Mouse (Mus musculus) layer of hippocampus, adult 18-20 months (tissue): Measurements from ENCODE around the gene Abi3. TPM values are rescaled to one million over a fixed set of nuclear protein-coding genes. Genes with fewer than 3 reads are reported as not detected.
"Not testable (repeated sequence)": the region's sequence is repeated elsewhere in the genome, so short reads cannot be mapped to it uniquely, and the experiment has no call there.

Source experiments
- DNase-seq, 2 experiments: peaks; one replicate each; pipeline ENCODE4 v3.0.0; 2022; ENCODE audit warnings: low spot score in 2 of 2
- long read RNA-seq: library from polyadenylated mRNA; stranded (forward); transcript quantifications from one replicate; pipeline ENCODE4 v2.0.0, GENCODE M21; 2021
- total RNA-seq, 2 experiments: library from RNA; stranded (reverse); gene quantifications; 2 replicates each; pipeline ENCODE4 v1.2.3; 2021

Abi3 gene
- 1 to 10 TPM; 6.1 to 6.6 TPM for total RNA-seq
- long read RNA-seq, full-length matches to known transcripts: 5 of 7 reads
- long read RNA-seq, partial matches to known transcripts: 0 of 7 reads
- long read RNA-seq, other reads (novel, unspliced or antisense): 2 of 7 reads

DNA sequence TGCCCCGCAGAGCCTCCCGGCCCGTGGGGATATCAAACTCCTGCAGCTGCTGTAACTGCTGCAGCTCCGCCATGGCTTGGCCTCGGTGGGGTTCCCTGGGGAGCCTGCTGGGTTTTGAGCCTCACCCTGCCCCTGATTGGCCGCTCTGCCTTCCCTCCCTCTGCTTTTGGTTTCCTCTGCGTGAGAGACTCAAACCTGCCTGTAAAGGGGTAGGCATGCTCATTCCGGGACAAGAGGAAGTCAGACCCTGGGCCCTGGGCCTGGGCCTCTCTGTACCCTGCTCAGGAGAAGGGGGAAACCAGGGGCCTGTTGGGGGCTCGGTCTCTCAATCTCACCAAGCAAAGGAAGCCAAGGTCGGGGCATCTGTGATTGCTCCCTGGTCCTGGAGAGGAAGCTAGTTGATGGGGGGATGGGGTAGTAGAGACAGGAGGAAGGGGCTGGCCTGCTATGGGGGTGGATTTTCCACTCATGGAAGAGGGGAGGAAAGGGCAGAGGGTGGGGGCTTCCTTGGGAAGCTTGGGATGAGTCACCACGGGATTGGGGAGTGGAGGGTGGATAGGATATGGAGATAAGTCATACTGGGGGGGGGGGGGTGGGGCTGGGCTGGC lies at the start of gene Abi3:
TSS of gene Abi3 (minus strand) at position 403 of the 608 bp plus-strand sequence.
- DNase-seq: no peak

DNA sequence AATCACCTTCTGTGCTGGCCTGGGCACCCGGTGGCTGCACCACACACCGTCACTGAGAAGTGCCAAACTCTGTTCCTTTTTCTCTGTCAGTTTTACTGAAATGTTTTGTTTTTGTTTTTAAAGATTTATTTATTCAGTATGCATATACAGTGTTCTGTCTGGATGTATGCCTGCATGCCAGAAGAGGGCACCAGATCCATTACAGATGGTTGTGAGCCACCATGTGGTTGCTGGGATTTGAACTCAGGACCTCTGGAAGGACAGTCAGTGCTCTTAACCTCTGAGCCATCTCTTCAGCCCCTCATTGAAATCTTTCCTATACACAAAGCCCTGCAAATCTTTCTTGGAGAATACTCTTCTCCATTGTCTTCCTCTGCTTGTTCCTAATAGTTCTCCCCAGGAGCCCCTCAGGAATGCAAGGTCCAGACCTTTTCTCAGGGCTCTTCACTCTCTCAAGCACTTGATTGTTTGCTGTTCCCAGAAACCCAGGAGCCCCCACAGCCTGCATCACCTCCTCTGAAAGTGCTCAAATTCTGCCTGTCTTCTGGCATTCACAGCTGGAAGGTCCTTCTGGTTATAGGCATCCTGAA lies 48.3 kb upstream of the Abi3 start:
- DNase-seq: no peak

DNA sequence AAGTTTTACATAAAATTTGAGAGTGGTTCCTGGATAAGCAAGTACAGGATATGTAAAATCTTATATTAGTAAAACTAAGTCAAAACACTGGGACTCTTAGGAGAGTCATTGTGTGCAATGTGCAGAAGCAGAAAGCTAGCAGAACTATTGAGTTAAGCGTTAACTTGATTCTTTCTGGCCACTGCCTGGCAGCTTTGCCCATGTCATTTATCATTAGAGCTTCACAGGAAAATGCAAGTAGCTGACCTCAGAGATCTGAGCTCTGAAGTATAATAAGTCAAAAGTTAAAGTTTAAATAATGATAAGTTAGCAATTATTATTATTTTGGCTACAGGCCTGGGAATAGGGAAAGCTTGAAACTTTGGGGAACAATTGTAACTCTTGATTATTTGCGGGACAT lies 37.6 kb upstream of the Abi3 start:
- not testable (repeated sequence) for DNase-seq

DNA sequence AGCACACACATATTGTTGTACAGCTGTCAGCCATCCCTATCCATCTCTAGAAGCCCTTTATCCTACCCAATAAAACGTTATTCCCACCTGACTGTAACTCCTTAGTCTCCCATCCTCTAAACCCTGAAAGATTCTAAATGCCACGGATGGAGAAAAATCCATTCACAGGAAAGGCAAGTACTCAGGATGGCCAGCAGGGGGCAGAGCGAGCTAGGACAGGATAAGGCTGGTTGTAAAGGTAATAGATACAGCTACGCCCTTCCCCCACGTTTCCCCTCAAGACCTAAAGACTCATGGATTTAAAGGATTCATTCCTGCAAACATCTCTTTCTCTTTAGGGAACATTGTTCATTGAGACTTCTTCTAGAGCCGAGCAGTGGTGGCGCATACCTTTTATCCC lies 34.0 kb upstream of the Abi3 start:
- DNase-seq: peak; percentile 6 to 29

DNA sequence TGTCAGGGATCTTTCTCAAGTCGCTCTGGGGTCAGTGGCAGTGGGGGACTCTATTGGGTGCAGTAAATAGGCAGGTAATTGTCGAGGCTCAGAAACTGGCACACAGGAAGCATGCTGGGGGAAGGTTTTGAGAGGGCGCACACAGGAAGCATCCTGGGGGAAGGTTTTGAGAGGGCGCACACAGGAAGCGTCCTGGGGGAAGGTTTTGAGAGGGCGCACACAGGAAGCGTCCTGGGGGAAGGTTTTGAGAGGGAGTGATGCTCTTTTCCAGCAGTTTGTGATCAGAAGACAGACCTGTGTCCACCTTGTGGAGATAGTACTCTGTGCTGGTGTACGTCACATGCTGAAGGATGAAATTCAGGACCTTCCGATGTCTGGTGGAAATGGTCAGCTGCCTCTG lies 33.5 kb upstream of the Abi3 start:
- no peak for DNase-seq

DNA sequence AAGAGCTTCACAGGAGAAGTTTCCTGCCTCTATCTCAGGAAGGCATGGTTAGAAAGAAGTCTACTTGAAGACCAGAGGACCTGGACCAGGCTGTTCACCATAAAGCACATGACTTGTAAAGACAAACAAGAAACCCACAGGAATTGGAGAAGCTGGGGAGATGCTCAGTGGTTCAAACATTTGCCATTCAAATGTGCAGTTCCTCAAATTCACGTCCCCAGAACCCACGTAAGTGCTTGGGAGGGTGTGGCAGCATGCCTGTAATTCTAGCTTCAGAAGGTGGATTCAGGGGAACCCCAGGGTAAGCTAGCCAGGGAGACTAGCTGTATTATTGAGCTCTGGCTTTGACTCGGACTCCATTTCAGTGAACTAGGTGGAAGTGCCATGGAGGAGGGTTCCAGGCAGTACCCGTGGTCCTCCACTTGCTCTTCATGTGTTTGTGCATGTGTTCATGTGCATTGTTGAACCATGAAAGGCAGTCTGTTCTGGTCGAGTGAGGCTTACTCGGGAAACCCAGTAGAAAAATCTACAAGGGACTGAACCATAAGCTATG lies 27.7 kb upstream of the Abi3 start:
- DNase-seq: no peak

DNA sequence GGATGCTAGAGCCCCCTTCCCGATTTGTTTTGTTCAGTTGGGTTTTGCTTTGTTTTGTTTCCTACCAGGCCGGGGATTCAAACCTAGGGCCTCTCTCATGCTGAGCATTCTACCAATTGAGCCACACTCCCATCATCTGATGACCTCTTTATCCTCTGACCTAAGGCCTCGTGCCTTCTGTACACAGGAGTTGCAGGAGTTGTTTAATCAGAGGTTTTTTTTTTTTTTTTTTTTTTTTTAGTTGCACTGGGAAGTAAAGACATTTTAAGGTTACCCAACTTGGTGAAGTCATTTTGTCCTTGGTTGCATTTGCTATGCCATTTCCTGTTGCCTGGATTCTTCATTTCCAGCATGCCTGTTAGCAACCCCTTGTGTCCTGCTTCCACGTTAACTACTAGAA lies 27.2 kb upstream of the Abi3 start:
- no peak for DNase-seq

DNA sequence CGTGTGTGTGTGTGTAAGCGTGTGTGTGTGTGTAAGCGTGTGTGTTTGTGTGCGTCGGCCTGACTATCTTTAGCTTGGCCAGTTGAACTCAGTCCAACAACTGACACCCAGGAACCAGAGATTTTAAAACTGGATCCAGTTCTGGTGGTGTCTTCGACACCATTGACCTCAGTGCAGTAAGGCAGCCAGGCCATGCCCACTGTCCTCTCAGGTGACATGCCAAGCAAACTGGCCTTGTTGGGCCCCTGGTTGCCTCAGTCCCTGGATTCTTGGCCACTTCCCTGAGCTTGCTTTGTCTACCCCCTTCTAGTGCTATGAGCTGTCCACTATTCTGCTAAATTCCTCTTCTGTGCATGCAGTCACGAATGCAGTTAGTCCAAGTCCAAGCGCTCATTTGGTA lies 19.1 kb upstream of the Abi3 start:
- no peak for DNase-seq

DNA sequence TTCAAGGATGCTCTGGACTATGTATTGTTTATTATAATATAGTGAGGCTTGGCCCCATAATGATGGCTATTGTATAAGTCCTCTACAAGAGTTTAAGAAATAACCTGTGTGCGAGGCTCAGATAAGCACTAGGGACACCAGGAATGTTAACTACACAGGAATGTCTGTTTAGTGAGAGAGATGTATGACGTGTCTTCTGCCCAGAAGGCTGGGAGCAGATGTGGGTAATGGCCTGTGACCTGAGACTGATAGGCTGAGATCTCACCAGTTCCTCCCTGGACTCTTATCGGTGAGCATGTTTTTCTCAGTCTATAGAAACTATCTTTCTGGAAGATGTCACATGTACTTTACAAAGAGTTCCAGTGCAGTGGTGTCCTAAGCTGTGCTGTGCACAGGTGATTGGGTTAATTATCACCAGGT lies 17.8 kb upstream of the Abi3 start:
- no peak for DNase-seq

DNA sequence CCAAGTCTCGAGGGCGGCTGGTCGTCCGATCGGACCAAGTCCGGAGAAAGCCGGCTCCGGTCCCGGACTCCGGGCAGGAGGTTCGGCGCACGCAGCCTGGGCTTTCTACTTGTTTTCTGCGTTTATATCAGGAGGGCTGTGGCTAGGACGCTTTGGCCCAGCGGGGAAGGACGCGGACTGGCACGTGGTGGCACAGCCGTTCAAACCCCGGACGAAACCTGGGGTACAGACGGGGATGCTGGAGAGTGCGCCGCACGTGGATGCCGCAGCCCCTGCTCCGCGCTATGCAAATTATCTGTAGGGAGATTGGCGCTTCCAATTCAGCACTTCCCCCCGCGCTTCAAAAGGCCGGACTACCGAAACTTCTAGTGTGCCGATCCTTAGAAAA lies 17.2 kb upstream of the Abi3 start:
- DNase-seq: peak in 1 of 2 experiments; percentile 49

DNA sequence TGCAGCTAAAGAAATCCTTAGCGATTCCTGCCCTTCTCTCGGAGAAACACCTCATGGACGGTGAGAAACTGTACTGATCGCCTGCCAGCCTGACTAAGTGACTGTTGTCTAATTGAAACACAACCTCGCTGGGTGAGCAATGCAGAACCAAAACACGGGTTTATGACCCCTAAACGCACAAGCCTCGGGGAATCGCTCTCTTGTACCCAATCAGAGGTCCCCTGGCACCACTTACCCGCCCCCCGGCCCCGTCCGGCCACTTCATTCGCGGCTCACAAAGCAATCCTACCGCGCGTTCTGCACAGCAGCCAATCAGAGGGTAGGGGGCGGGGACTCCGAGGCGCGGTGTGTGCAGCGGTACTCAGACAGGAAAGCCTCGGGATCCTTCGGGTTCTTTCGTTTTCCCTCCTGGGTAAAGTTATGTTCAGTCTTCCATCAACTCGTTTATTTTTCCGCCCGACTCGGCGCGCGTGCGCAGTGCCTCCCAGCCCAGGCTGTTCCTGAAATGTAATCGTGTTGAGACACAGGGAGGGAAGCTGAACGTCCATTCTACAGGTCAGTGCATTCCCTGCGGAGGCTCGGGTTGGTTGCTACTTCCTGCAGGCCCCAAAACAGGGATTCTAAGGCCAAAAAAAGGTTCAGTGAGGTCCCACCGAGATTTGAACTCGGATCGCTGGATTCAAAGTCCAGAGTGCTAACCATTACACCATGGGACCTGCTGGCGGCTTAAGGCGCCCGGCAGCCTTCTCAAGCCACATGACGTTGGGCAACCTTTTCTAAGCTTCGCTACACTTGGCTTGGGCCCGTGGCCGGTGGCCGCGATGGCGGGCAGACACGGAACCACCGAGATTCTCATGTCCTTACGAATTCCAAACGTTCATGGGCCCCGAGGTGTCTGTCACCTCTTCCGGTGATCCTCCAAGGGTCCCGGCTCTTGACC lies 16.5 kb upstream of the Abi3 start:
- DNase-seq: peak; percentile 93 to 98

DNA sequence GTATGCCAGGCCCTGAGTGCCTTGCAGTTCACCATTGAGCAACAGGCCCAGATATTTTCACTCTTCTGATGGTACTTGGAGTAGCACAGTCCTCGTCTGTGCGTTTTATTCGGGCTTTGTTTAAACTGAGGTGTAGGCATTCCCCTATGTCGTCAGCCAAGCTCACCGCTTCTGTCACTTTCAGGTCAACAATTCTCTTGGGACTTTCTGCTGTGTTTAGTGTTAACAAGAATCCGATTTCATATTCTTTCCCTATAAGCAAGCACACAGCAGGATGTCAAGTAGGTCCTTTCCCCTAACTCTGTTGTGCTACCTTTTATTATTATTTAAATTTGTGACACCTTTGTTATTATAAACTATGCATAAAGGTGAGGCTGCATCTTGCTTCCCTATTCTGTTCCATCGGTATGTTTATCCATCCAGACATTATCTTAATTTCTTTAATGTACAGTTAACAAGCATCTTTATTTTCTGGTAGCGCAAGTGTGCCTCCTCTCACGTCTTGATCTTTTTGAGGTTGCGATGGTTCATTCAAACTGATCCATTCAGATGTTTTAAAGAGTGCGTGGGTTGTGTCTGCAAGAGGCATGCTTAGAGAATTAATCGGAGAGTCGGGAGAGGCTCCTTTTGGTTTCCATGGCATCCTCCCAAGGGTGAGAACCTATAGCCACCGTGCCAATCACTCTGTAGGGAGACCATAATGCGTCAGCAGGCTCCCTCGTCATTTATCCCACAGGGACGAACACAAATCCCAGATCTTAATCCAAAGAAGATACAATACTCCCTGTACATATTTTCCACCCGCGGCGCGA lies 15.6 kb upstream of the Abi3 start:
- DNase-seq: no peak

DNA sequence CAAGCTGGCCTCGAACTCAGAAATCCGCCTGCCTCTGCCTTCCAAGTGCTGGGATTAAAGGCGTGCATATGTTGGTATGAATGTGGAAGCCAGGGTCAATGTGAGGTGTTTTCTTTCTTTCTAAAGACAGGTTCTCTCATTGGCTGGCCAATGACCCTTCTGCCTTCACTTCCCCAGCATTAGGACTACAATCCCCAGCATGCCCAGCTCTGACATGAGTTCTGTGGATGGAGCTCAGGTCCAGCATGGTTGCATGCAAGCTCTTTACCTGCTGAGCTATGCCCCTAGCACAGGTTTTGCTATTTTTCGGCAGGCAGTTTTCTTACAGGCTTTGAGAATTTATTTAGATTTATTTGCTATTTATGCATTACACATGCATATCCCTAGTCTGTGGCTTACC lies 15.0 kb upstream of the Abi3 start:
- DNase-seq: no peak

DNA sequence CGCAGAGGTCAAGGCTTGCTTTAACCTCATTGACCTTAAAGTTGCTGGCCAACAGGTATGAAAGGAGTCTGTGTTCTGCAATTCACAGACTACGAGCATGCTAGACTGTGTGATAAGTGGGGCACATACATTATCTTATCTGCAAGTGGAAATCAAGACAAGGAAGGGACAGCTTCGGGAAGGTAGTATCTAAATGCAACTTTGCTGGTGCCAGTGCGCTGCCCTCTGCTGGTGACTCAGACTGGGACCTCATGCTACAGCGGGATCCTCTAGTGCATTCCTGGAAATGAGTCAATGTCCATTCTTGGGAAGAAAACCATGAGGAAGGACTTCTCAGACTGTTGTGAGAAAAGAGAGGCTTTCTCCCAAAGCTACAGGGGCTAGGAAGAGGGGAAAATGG lies 11.4 kb upstream of the Abi3 start:
- peak in 1 of 2 experiments; percentile 52 for DNase-seq

DNA sequence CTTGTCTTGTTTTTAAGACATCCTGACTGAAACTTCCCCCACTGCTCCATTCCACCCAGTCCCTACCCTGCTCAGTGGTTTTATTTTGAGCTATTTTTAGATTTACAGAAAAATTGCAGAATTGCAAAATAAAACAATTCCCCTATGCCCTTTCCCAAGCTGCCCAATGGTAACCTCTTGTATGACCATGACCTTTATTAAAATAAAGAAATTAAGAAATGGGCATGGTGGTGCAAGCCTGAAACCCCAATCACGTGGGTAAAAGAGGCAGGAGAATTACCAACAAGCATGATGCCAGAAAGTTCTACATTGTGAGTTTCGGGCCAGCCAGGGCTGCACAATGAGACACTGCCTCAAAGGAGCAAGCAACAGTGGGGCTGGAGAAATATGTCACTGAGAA lies 8.6 kb upstream of the Abi3 start:
- no peak for DNase-seq

DNA sequence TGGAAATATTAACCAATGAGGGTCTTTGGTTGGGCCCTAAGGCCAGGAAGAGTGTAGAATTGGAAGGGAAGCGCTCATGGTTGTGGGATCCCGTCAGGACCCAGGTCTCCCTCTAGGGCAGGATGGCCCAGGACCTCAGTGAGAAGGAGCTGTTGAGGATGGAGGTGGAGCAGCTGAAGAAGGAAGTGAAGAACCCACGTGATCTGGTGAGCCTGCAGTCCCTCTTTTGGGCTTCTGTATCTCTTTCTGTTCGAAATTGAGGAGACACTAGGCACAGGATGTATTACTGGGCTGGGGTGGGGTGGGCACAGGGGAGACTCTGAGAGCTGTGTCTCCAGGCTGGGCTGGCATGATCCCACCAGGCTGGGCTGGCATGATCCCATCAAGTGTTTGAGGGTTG lies 2.7 kb upstream of the Abi3 start:
- DNase-seq: no peak

DNA sequence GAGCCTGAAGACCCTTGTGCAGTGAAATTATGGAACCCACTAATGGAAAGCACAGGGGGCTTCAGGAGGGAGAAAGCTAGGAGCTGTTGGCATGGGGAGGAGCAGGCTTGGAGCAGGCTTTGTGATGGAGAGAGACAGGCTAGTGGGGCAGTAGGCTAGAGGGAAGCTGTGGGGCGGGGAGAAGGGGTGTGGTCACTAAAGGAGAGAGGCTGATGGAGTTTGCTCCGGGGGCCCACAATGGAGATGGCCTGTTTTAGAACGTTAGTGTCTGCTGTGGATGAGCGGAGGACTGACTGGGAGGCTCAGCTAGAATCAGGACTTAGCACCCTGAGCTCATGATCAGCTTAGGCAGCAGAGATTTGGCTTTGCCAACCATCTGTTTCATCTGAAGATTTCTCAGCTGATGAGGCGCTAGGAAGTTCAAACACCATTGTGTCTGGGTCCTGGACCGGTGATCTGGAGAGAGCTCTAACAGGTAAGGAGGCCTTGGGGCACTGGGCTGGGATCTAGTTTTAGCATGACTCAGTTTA lies 1.2 kb upstream of the Abi3 start:
- no peak for DNase-seq

DNA sequence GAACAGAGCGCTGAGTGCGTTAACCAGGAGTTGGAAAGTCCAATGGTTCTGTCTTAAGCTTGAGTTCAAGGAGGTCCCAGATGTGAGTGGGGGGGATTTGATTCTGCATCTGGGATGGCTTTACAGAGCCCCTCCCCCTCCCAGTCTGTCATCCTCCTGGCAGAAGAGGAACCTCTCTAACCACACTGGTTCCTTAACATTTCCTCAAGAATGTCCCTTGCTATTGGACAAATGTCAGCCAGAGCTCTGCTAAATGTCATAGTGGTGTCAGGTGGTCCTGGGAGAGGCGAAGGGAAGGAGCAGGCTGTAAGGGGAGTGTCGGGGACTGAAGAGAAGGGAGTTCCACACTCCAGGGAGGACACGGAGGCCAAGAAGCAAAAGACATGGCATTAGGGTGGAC lies 677 bp upstream of the Abi3 start:
- DNase-seq: no peak

DNA sequence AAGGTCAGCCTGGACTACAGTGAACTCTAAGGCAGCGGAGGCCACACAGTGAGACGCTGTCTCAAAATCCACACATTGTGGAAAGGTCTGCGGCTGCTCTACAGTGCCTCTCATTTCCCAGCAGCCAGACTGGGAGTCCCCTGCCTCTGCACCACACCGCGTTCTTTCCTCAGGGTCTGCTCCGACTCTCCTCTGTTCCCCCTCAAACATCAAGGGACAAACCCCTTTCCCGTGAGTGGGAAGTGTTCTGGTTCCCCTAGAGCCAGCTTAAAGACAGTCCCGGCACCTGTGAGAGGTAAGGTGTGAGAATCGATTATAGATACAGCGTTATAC lies 812 bp downstream of the Abi3 start:
- no peak for DNase-seq

DNA sequence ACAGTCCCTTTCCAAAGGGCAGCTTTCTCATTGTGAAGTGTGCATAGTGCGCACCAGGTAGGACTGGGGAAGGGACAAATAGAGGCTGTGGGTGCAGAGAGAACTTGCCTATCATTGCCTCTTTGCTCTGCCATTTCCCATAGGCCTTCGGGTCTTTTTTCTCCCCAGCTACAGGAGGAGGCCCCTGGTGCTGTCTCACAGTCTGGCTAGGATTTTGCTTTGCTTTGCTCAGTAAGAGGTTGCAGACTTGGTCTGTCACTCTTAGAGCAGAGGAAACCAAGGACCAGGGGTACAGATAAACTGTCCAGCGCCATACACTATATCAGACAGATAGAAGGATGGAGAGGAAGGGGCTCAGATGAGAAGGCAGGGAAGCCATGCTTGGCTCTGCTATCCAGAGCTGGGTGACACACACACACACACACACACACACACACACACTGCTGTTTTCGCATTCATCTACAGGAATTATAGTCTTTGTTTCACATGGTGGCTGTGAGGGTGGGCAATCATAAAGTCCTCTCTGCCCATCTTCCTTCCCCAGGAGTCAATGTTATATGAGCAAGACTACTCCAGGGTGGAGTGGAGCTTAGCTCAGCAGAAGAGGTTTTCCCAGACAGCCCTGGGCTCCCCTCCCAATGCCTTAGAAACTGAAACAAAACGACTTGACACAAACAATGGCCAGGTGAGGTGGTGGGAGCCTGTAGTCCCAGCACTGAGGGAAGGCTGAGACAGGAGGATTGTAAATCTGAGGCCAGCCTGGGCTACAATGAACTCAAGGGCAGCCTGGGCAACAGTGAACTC lies 1.4 kb downstream of the Abi3 start:
- DNase-seq: no peak
